Mouse (Mus musculus) lung, postnatal 0 days (tissue): ENCODE measurements around the gene Eaf2.

Experiments
- CTCF ChIP-seq: IDR thresholded peaks from 2 replicates; pipeline ENCODE4 v1.5.1; 2016; ENCODE audit warnings: antibody characterized with exemption, mild to moderate bottlenecking
- EP300 ChIP-seq: IDR thresholded peaks from 2 replicates; pipeline ENCODE4 v1.6.1; 2016; ENCODE audit warnings: antibody characterized with exemption, mild to moderate bottlenecking, control low read depth

DNA sequence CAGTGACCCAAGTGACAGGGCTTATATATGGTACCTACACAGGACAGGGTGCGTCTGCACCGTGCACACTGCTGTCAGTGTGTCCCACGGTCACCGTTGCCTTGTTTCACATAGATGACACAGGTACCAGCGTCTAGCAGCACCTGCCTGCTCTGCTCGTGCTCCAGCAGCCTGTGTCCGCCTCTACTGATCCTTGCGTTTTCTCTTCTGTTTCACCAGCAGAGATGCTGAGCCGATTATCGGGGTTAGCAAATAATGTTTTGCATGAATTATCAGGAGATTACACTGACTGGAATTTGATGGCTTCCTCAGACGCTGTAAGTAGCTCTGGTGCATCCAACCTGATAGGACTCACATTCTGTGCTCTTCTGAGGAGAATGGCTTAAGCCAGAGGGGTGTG, 11.1 kb upstream of the Eaf2 start:
- no peak for TF ChIP-seq CTCF
- TF ChIP-seq EP300 = no peak
